Mouse (Mus musculus): ENCODE results near the gene Glp2r. TPM values are rescaled to one million over a fixed set of nuclear protein-coding genes. Genes with fewer than 3 reads are reported as not detected.

Glp2r gene
- polyA plus RNA-seq, 3 experiments from 2014 or later = not detected

- ATAC-seq = no peak
Observed at GRCm38 (mm10) chr11:67727095-67727494, 43.9 kb downstream of the Glp2r start.

- ATAC-seq = no peak
Observed at GRCm38 (mm10) chr11:67723231-67724013, 47.5 kb downstream of the Glp2r start.

- ATAC-seq = no peak
Observed at GRCm38 (mm10) chr11:67722399-67723156, 48.4 kb downstream of the Glp2r start.

GRCm38 (mm10) chr11:67721485-67721884, 49.5 kb downstream of the Glp2r start:
- ATAC-seq = no peak

GRCm38 (mm10) chr11:67715382-67715781, 55.6 kb downstream of the Glp2r start:
- no peak for ATAC-seq

- no peak for ATAC-seq
Observed at GRCm38 (mm10) chr11:67712976-67713375, 58.0 kb downstream of the Glp2r start.

GRCm38 (mm10) chr11:67694703-67695376, 76.1 kb downstream of the Glp2r start, which contains the start of gene Rcvrn:
Rcvrn (plus strand) TSS chr11:67695326.
- ATAC-seq = no peak

- no peak for ATAC-seq
Observed at GRCm38 (mm10) chr11:67686109-67686508, 84.8 kb downstream of the Glp2r start.

- no peak for ATAC-seq
Observed at GRCm38 (mm10) chr11:67681871-67682270, 89.1 kb downstream of the Glp2r start.

- no peak for ATAC-seq
Observed at GRCm38 (mm10) chr11:67679930-67680329, 91.0 kb downstream of the Glp2r start.

GRCm38 (mm10) chr11:67679300-67679699, 91.7 kb downstream of the Glp2r start:
- ATAC-seq = no peak

GRCm38 (mm10) chr11:67675562-67676540, 95.1 kb downstream of the Glp2r start:
- no peak for ATAC-seq

- ATAC-seq = no peak
Observed at GRCm38 (mm10) chr11:67672140-67672539, 98.8 kb downstream of the Glp2r start.

- ATAC-seq = no peak
Observed at GRCm38 (mm10) chr11:67670031-67670430, 100.9 kb downstream of the Glp2r start.

GRCm38 (mm10) chr11:67668460-67669007, 102.4 kb downstream of the Glp2r start:
- no peak for ATAC-seq

GRCm38 (mm10) chr11:67667531-67668332, 103.2 kb downstream of the Glp2r start:
- no peak for ATAC-seq

GRCm38 (mm10) chr11:67666129-67666528, 104.8 kb downstream of the Glp2r start:
- ATAC-seq = no peak

GRCm38 (mm10) chr11:67664918-67665317, 106.0 kb downstream of the Glp2r start:
- ATAC-seq = no peak

- ATAC-seq = no peak
Observed at GRCm38 (mm10) chr11:67664261-67664660, 106.7 kb downstream of the Glp2r start.

- no peak for ATAC-seq
Observed at GRCm38 (mm10) chr11:67663437-67663836, 107.5 kb downstream of the Glp2r start.

- no peak for ATAC-seq
Observed at GRCm38 (mm10) chr11:67661465-67661864, 109.5 kb downstream of the Glp2r start.

All from inflammation-experienced regulatory T-cells, adult 6 months (primary cell).